Mouse (Mus musculus) cerebellum, postnatal 36 days (tissue): ENCODE results near the gene Gm20388.
"Not testable (repeated sequence)": the region's sequence is repeated elsewhere in the genome, so short reads cannot be mapped to it uniquely, and the experiment has no call there.

Experiments
- DNase-seq, 2 experiments: peaks; one replicate each; pipeline ENCODE4 v3.0.0; 2021 to 2022; ENCODE audit warnings: mixed read lengths in 2 of 2

Gm20388 gene

DNA sequence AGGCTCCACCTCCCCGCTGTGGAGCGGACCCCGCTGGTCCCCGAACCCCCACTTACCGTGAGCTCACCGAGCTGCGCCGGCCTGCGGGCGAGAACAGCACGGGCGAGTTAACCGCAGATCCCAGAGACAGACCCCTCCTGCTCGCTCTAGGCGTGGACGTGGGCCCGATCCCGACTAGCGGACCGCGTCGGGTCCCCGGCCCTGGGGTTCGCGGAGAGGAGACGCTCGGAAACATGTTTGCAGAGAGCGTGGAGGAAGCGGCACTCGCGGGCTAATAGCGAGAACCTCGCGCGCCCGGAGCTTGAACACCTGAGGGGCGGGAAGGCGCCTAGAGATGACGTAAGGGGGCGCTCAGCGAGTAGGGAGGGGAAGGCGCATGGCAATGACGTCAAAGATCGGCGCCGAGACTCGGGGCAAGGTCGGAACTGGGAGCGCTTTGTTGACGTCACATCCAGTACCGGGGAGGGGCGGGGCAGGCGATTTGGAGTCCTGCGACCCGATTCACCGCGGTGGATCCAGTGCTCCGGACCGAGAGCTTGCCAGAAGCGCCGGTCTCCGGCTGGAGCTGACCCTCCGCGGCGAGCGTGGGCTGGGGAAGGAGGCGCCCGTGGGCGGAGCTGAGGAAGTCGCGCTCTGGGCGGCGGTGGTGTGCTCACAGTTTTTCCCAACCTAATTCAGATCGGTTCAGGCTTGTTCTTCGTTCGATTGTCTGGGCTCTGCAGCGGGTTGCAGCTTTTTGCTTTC is 4038.5 kb downstream of the Gm20388 start, which contains the start of gene Nup133:
Gene Nup133, minus strand, starts transcription at position 324 of the 744 bp plus-strand sequence.
- peak; percentile 100 for DNase-seq

DNA sequence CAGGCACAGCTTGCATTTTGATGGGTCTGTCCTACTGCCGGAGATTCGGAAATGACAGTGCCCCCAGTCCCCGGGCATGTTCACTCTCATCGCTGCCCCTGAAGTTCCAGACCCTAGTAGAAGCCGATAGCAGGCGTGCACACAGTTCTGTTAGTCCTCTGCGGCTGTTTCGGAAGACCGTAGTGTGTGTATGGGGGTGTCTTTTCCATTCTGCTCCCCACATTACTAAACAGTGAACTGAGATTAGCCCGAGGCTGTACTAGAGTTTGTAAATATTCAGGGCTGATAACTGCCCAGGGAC is 4039.0 kb downstream of the Gm20388 start:
- no peak for DNase-seq

DNA sequence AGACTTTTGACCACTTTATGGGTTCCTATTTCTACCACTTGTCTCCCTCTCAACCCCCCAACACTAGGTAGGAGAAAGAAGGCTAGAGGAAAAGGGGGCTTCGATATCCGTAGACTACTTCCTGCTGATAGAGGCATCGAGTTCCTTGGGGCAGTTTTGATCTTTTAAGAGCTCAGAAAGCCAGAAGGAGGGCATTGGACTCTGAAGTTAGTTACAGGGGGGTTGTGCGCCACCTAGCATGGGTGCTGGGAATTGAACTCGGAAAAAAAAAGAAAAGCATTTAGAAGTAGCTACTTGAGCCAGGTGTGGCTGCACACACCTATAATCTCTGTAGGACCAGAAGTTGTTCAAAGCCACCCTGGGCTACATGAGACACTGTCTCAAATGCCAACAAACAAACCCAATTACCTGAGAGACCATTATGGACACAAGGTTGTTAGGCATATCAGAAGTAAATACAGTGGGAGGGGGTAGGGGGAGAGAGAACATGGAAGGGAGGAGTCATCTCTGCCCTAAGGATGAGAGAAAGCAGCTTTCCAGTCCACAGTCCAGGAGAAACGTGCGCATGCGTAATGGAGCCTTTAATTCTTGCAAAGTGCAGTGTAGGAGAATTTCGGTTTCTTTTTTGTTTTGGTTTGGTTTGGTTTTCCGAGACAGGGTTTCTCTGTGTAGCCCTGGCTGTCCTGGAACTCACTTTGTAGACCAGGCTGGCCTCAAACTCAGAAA is 4039.6 kb downstream of the Gm20388 start:
- peak; percentile 61 to 66 for DNase-seq

DNA sequence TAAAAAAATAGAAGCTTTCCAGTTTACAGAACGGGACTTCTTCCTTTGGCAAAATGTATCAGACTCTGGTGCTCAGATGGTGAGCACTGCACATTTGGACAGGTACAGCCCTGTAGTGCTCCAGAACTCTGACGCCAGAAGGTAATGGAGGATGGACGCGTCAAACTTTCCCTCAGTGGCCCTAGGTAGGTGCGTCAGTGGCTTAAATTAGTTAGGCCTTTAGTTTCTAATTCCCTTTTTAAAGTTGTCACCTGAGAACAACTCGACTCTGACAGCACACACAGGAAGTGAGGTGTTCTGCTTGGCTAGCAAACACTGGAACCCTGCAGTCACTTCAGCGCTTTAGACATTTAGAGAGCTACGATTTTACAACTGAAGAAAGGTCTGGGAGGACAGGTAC is 4043.0 kb downstream of the Gm20388 start:
- no peak for DNase-seq

DNA sequence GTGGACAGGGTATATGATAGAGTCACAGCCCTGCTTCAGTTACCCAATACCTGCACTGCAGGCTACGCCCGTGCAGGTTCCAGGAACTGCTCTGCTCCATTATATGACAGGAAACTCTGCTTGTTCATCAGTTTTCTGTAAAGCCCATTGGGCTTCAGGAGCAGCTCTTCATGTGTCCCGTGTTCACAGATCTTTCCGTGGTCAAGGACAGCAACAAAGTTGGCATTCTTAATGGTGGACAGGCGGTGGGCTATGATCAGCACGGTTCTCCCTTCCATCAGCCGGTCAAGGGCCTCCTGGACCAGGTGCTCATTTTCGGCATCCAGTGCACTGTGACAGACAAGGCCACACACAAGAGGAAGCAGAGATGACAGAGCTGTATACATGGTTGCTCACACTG is 4043.6 kb downstream of the Gm20388 start:
- DNase-seq: no peak

DNA sequence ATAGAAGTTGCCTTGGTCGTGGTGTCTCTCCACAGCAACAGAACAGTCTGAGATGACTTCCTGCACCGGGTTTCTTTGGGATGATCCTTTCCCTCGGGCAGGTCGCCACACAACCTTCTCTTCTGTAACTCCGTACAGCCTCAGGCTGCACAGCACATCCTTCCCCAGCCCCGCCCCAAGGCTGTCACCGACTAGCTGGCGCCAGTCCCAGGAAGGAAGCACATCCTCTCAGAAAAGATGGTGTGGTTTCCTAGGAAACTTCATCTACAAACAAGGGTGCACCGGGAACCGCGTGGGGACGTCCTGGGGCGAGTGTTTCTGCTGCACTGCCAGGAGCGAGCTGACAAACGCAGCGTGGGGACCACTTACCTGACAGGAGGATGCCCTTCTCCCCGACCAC is 4047.5 kb downstream of the Gm20388 start:
- no peak for DNase-seq

DNA sequence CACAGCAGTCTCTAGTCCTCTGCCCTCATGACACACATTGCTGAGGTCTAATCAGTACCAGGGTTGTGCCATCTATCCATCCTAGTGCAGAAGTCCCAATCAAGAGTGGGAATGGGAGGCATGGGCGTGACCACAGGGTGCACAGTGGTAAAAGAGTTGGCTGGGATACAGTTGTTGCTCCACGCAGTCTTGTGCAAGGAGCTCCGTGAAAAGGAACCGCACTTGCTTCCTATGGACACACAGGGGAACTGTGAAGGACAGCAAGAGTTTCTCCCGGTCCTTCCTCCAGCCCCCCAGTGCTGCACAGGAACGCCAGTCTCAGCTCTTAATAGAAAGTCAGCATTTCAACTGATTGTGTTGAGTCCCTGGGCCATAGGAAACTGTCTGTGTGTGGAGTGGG is 4048.8 kb downstream of the Gm20388 start:
- no peak for DNase-seq

DNA sequence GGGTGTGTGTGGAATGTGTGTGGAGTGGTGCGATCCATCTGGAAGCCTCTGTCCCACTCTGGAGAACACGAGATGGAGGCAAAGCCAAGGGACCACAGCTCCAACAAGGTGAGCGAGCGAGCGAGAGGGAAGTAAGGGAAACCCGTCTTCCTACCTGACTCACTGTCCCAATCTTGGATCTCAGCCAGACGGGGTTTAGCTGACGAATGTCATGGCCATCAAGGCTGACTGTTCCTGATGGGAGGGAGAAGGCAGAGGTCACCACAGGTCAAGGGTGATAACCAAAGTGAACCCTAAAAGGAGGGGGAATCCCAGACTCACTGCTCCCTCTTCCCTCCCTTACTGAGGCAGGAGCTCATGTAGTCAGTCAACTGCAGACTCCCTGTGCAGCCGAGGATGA is 4049.4 kb downstream of the Gm20388 start:
- no peak for DNase-seq

DNA sequence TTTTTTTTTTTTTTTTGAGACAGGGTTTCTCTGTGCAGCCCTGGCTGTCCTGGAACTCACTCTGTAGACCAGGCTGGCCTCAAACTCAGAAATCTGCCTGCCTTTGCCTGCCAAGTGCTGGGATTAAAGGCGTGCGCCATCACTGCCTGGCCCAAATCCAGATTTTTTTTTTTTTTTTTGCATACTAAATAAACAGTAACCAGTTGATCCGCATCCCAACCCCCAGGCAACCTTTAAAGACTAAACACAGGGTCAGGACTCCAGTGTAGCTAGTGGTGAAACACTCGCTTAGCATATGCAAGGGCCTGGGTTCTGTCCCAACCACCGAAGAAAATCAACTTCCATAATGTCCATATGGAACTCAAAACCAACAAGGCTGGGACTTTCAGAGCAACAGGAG is 4049.9 kb downstream of the Gm20388 start:
- DNase-seq: not testable (repeated sequence)

DNA sequence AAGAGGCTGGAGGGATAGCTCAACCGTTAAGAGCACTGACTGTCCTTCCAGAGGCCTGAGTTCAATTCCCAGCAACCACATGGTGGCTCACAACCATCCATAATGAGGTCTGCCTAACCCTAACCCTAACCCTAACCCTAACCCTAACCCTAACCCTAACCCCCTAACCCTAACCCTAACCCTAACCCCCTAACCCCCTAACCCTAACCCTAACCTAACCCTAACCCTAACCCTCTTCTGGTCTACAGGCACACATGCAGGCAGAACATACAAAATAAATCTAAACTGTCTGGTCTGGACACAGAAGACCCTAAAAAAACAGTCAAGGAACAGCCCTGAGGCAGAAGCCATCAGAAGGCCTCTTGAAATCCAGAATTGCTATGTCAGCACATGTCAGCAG is 4050.7 kb downstream of the Gm20388 start:
- no peak for DNase-seq

DNA sequence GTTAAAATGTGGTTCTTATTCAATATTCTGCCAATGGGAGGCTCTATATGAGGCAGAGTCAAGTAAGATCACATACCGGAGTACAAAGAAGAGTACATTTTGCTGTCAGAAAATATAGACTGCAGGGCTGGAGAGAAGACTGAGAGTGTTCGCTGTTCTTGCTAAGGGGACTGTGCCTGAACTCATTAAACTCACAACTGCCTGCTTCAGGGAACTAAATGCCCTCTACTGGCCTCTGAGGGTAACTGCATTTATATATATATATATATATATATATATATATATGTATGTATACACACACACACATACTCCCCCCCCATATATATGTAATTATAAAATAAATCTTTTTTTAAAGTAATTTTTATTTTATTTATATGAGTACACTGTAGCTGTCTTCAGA is 4056.3 kb downstream of the Gm20388 start:
- no peak for DNase-seq

DNA sequence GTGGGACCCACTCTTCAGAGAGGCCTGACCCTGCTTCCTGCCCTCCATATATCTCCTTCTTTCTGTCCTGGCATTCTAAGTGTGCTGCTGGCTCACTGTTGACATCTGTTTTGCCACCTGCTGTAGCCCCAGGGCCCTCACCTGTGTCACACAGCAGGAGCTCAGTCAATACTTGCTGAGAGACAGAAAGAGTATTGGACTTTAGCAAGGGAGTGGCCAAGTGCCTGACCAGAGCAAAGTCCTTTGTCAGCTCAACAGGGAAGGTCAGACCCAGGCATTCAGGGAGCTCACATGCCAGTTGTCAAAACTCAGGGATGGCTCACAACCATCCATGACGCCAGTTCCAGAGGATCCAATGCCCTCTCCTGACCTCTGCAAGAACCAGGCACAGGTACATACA is 4062.9 kb downstream of the Gm20388 start:
- DNase-seq: no peak

DNA sequence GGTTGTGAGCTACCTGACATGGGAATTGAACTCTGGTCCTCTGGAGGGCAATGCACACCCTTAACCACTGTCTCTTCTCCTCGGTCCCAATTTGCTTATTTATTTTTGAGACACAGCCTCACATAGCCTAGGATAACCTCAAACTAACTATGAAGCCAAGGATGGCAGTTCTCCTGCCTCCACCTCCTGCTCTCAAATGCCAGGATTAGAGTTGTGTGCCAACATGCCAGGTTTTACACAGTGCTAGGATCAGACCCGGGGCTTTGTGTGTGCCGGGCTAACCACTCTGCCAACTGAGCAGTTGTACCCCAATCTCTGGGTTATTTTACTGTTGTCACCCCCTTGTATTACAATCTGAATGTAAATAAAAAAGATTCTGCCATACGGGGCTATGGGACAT is 4066.9 kb downstream of the Gm20388 start:
- no peak for DNase-seq

DNA sequence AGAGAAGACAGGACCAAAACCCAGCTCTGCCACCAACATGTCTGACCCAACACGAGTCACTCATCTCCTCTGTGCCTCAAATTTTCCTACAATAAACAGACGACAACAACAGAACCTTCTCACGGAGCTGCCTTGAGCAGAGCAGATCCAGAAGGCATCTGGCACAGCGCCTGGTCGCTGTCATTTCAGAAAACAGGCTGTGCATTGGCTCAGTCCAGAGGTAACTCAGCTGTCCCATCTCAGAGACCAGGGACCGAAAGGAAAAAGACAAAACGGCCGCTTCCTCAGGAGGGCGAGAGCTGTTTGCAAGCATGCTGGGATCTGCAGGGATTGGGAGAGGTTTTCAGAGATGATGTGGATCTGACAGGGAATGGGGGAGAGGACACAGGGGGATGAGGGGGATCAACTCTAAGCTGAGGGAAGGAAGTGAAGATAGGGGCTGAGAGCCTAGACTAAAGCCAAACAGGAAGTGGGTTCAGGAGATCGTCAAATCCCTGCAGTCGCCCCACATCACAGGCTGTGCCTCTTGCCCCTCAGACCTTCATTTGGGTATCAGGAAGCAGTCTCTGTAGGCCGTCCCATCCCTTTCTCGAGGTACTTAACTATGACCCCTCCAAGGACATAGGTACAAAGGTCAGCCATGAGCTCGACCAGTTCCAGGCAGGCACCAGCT is 4067.7 kb downstream of the Gm20388 start:
- peak in 1 of 2 experiments; percentile 31 for DNase-seq

DNA sequence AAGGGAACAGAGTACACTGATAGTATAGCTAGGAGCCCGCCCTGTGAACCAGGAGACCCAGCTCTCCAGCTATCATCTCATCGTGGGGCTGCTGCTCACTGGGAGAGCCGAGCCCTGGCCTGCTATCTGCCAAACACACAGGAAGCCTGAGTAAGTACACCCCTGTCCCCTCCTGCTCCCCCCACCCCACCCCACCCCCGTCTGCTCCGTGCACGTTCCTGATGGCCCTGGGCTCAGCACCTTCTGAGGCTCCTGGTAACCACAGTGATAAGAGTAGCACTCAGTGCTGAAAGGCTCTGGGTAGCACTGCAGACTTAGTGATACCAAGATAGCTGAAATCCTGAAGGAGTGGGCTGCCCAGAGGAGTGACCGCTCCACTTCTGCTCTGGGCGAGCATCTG is 4068.3 kb downstream of the Gm20388 start:
- no peak for DNase-seq

DNA sequence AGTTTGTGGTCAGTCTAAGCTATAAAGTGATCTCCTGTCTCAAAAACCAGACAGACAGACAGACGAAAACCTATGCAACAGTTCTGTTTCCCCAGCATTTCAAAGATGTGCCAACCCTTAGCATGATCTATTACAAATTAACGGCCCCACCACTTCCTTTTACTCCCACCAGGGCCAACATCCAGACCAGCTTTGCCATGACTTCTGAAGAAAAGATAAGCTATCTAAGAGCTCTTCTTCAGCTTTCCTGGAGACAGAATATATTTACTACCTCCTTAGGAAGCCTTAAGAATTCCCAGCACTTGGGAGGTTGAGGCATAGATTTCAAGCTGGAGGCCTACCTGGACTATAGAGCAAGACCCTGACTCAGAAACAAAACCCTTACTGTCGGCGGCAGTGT is 4069.6 kb downstream of the Gm20388 start:
- DNase-seq: no peak

DNA sequence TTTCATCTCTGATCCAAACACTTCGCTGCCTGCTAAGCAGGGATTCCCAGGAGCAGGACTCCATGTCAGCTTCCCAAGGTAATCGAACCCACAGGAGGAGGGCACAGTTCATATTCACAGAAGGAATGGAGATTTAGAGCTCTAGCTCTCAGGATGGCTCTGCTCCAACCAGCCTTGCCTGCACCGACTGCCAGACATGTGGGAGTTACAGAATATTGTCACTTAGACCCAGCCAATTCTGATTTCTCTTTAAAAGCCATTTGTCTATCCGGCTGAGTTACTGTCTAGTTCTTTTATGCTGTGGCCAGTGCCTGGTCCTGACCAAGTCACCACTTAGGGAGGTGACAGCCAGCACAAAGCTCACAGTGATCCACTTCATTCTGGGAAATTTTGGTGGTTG is 4071.0 kb downstream of the Gm20388 start:
- peak in 1 of 2 experiments; percentile 25 for DNase-seq

DNA sequence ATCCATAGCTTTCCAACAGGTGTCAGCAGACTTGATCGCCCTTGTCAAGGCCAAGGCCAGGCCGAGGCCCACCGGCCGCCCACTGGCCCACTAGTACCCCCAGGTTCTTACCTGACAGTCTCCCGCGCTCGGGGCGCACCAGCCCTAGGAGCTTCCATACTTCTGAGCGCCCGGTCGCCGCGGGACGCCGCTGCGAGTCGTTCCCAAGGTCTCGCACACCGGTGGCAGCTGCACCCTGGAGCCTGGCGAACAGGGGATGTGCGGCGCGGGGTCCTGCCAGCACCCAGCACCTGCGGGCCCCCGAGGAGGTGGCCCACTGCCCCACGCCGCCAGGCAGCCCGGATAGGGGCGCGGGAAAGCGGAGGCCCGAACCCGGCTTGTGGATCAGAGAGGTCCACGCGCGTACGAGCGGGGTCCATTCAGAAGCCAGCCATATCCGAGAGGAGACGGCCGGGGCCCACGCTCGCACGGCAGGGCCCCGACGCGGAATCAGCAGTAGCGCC is 4071.7 kb downstream of the Gm20388 start:
- no peak for DNase-seq

DNA sequence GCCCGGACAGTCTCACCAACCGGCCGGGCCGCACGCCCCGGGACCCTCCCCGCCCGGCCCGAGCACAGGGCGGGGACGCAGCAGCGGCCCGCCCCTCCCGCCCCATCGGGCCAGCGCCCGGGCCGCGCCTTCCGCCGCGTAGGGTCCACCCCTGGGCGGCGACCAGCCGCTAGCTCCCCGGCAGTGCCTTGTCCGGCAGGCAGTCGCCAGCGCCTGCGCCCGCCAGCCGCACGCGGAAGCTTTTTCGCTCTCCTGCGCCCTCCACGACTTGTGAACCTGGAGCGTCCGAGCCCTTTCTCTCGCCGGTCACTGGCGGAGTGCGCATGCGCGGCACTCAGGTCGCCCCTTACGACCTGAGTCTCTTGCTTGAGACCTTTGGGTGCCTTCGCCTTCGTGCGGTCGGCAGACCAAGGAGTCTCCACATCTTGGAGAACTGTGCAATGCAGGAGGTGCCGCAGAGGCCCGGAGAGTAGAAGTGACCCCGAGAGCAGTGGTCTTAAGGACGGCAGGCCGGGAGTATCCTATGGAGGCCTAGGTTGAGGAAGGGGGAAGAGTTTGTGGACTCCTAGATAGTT is 4072.3 kb downstream of the Gm20388 start, which contains the start of gene Abcb10:
Gene Abcb10, minus strand, starts transcription at position 297 of the 575 bp plus-strand sequence.
- peak; percentile 86 for DNase-seq

DNA sequence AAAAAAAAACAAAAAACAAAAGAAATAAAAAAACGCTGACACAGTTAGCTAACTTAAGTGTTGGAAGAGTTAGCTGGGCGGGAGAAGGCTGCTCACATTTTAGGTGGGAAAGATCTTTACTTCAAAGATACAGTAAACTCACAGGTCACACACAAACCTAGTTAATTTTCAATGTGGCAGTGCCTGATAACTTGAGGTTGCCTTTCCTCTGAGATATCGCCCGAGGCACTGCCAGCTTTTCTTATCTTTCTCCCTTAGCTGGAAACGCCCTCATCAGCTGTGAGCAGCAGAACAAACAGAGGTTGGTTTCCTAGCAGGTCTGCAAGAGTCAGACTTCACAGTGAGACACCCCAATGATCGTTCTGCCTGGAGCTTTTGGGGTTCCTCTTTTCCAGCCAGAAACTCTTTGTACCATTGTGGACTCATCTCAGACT is 4078.0 kb downstream of the Gm20388 start:
- DNase-seq: no peak

DNA sequence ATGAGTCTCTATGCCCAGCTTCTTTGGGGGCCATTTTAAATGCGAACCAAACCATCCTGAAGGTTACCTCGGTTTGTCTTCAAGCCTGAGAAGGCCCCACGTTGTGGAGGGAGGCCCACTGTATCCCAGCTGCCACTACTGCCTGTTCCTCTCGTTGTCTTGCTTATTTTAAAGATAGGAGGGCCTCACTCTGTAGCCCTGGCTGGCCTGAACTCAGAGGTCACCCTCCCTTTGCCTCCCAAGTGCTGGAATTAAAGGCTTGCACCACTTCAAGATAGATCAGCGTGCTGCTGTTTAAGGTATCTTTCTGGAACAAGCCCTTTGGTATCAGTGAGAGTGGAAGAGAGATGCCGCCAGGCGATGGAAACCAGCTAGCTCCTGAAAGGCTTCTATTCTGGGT is 4078.5 kb downstream of the Gm20388 start:
- DNase-seq: no peak

DNA sequence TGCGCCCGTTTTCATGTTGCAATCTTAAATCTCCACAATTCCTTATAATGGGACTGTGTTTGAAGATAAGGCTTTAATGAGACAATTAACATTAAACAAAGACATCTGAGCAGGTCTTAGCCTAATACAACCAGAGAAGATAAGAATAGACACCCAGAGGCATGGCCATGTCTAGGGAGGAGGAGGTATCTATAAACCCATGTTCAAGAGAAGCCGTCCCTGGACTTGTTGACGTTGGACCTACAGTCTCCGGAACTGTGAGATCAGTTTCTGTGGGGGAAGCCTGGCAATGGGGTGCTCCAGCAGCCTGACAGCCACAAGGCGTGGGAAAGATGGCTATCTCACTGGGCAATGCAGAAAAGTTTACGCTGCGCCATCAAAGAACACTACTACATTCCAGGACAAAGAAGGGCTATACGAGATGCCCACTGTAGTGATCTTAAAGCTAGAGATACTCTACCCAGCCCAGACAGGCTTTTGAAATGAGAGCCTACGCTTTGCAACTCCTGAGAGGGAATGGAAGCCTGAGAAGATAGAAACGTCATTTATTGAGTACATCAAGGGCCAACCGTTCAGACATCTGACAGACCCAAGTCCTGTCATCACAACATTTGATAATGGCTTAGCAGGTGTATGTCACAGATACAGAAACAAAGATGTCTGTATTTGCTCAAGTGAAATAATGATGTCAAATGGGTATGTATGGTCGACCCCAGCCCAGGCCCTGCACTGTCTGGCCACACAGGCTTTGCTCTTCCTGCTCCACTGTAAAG is 4079.8 kb downstream of the Gm20388 start:
- DNase-seq: no peak
